Mouse (Mus musculus) forebrain, embryonic 16.5 days (tissue): ENCODE data around the gene Letm1. TPM values are rescaled to one million over a fixed set of nuclear protein-coding genes. Genes with fewer than 3 reads are reported as not detected.

Source experiments
- ATAC-seq: fragments of 200-750 bp; cut with Nextera tagmentation; 2 replicates; pipeline ENCODE4 v1.8.0; 2017; ENCODE audit warnings: mild to moderate bottlenecking, moderate library complexity
- H3K27ac ChIP-seq: fragments of 300-500 bp; sonication (generic); 2 replicates; pipeline ENCODE4 v1.5.1; 2014; ENCODE audit warnings: low read length, control low read depth
- H3K27me3 ChIP-seq: fragments of 300-500 bp; sonication (generic); replicated peaks from 2 replicates; pipeline ENCODE4 v1.6.1; 2014; ENCODE audit warnings: low read length; ENCODE audit not compliant: control insufficient read depth, insufficient read depth
- H3K36me3 ChIP-seq: fragments of 300-500 bp; sonication (generic); 2 replicates; pipeline ENCODE4 v1.6.1; 2014; ENCODE audit not compliant: control insufficient read depth, insufficient read depth
- H3K4me1 ChIP-seq: fragments of 300-500 bp; sonication (generic); replicated peaks from 2 replicates; pipeline ENCODE4 v1.6.1; 2014; ENCODE audit warnings: low read length; ENCODE audit not compliant: control insufficient read depth, insufficient read depth
- H3K4me2 ChIP-seq: fragments of 300-500 bp; sonication (generic); 2 replicates; pipeline ENCODE4 v1.6.1; 2014; ENCODE audit warnings: mild to moderate bottlenecking, low read length, control low read depth
- H3K4me3 ChIP-seq: fragments of 300-500 bp; sonication (generic); replicated peaks from 2 replicates; pipeline ENCODE4 v1.5.1; 2014; ENCODE audit warnings: mild to moderate bottlenecking, low read length, control low read depth
- H3K9ac ChIP-seq: fragments of 300-500 bp; sonication (generic); replicated peaks from 2 replicates; pipeline ENCODE4 v1.6.1; 2014; ENCODE audit warnings: low read depth, low read length, control low read depth
- H3K9me3 ChIP-seq: fragments of 300-500 bp; sonication (generic); 2 replicates; pipeline ENCODE4 v1.6.1; 2016; ENCODE audit warnings: low read length; ENCODE audit not compliant: control insufficient read depth
- WGBS: fragments of 180-500 bp; shearing (Covaris S2); extraction: QIAGEN DNeasy Blood & Tissue Kit; methylation state at CpG from one replicate; pipeline ENCODE4 v1.1.7; 2014; 5-methylcytosine and 5-hydroxymethylcytosine counted together
- polyA plus RNA-seq: library from polyadenylated mRNA; unstranded; fragments of >200 nt; fragmentation: Nextera tagmentation; extraction: Ambion mirVana; gene quantifications from 2 replicates; pipeline ENCODE4 v1.2.1, GENCODE M21; 2015

Gene Letm1
- polyA plus RNA-seq, 1 experiment from 2014 or later, result 68.1 TPM

GRCm38 (mm10) chr5:33819876-33820732, 37.5 kb upstream of the Letm1 start, which contains the start of gene Nsd2:
Gene Nsd2, plus strand, starts transcription at chr5:33820725.
- Histone ChIP-seq H3K27me3 (no peaks in the 10 kb centered on the region), H3K9me3 (no peaks in the 10 kb centered on the region), H3K4me3 (peak within 1 kb of the TSS; percentile 93), H3K27ac (peak within 1 kb of the TSS; percentile 99), H3K9ac (peak within 1 kb of the TSS; percentile 99), H3K36me3 (no peaks in the 10 kb centered on the region), H3K4me2 (peak within 1 kb of the TSS; percentile 85), H3K4me1 (peaks cover 36% of the 10 kb centered on the region)
- under 1% methylated on average over 105 of the region's 136 CpGs for WGBS
- ATAC-seq, result peak; percentile 89

- Histone ChIP-seq H3K27me3 (no peaks in the 10 kb centered on the region), H3K4me2 (peak overlapping the region; percentile 85), H3K9ac (peak overlapping the region; percentile 89), H3K36me3 (no peaks in the 10 kb centered on the region), H3K9me3 (no peaks in the 10 kb centered on the region), H3K4me3 (peak overlapping the region; percentile 93), H3K4me1 (peaks cover 29% of the 10 kb centered on the region), H3K27ac (peak overlapping the region; percentile 99)
- peak; percentile 42 for ATAC-seq
- 9% methylated on average over 9 of the region's 9 CpGs for WGBS
These were observed 36.7 kb upstream of the Letm1 start for GRCm38 (mm10) chr5:33819141-33819875.

GRCm38 (mm10) chr5:33818104-33818503, 35.5 kb upstream of the Letm1 start:
- ATAC-seq, result no peak
- Histone ChIP-seq H3K9ac (no peak overlapping the region), H3K27ac (no peak overlapping the region), H3K9me3 (no peaks in the 10 kb centered on the region), H3K27me3 (no peaks in the 10 kb centered on the region), H3K4me1 (peaks cover 23% of the 10 kb centered on the region), H3K4me2 (no peak overlapping the region), H3K36me3 (no peaks in the 10 kb centered on the region), H3K4me3 (no peak overlapping the region)
- 6% methylated on average over 5 of the region's 5 CpGs for WGBS

GRCm38 (mm10) chr5:33816008-33816725, 33.5 kb upstream of the Letm1 start:
- no peak overlapping the region for H3K4me2 ChIP-seq
- no peaks in the 10 kb centered on the region for H3K9me3 ChIP-seq
- H3K4me3 ChIP-seq, result no peak overlapping the region
- no peaks in the 10 kb centered on the region for H3K36me3 ChIP-seq
- H3K27me3 ChIP-seq, result no peaks in the 10 kb centered on the region
- WGBS, result 88% methylated on average over 6 of the region's 6 CpGs
- ATAC-seq, result no peak
- H3K27ac ChIP-seq, result no peak overlapping the region
- no peak overlapping the region for H3K9ac ChIP-seq
- peaks cover 12% of the 10 kb centered on the region for H3K4me1 ChIP-seq

GRCm38 (mm10) chr5:33811519-33811918, 28.9 kb upstream of the Letm1 start:
- Histone ChIP-seq H3K4me3 (no peak overlapping the region), H3K27me3 (no peaks in the 10 kb centered on the region), H3K36me3 (no peaks in the 10 kb centered on the region), H3K27ac (no peak overlapping the region), H3K4me1 (no peaks in the 10 kb centered on the region), H3K9me3 (no peaks in the 10 kb centered on the region), H3K4me2 (no peak overlapping the region), H3K9ac (no peak overlapping the region)
- ATAC-seq, result no peak
- 80% methylated on average over 4 of the region's 4 CpGs for WGBS

- WGBS, result 90% methylated on average over 2 of the region's 2 CpGs
- H3K4me2 ChIP-seq, result no peak overlapping the region
- no peaks in the 10 kb centered on the region for H3K36me3 ChIP-seq
- no peak overlapping the region for H3K4me3 ChIP-seq
- peaks cover 15% of the 10 kb centered on the region for H3K9me3 ChIP-seq
- no peaks in the 10 kb centered on the region for H3K4me1 ChIP-seq
- no peak overlapping the region for H3K27ac ChIP-seq
- no peak overlapping the region for H3K9ac ChIP-seq
- no peak for ATAC-seq
- no peaks in the 10 kb centered on the region for H3K27me3 ChIP-seq
These were observed 20.7 kb upstream of the Letm1 start for GRCm38 (mm10) chr5:33803337-33803736.

GRCm38 (mm10) chr5:33791912-33792643, 9.5 kb upstream of the Letm1 start:
- Histone ChIP-seq H3K4me3 (no peak overlapping the region), H3K36me3 (no peaks in the 10 kb centered on the region), H3K4me2 (no peak overlapping the region), H3K9me3 (no peaks in the 10 kb centered on the region), H3K4me1 (no peaks in the 10 kb centered on the region), H3K9ac (no peak overlapping the region), H3K27me3 (no peaks in the 10 kb centered on the region), H3K27ac (no peak overlapping the region)
- ATAC-seq, result no peak
- 78% methylated on average over 5 of the region's 5 CpGs for WGBS

- Histone ChIP-seq H3K27ac (peak overlapping the region; percentile 85), H3K27me3 (no peaks in the 10 kb centered on the region), H3K4me1 (peaks cover 16% of the 10 kb centered on the region), H3K4me3 (peak overlapping the region; percentile 80), H3K9me3 (no peaks in the 10 kb centered on the region), H3K36me3 (no peaks in the 10 kb centered on the region), H3K9ac (peak overlapping the region; percentile 90), H3K4me2 (peak overlapping the region; percentile 77)
- peak; percentile 71; the same call in 1 of the 2 replicates for ATAC-seq
- 10% methylated on average over 6 of the region's 6 CpGs for WGBS
These were observed 378 bp upstream of the Letm1 start for GRCm38 (mm10) chr5:33782999-33783390.
